Comparison of ENCODE assay signal across 9 mouse cellular contexts in genomic region chr12:109949231-109949965, GRCm38 (mm10).
A peak's percentile ranks its signal among the peaks of the same experiment; 100 is the strongest.
DNase-seq lines count a peak whose midpoint lies in the region; ATAC-seq and TF ChIP-seq lines count a peak whose summit lies in the region.
"Had no signal": no experiment of that assay in that cellular context is flagged by ENCODE, and none has a peak within 500 bp of the region (broad histone marks: within the 10 kb centered on the region; RNA-seq: fewer than 3 reads in every experiment).

No protein-coding gene starts in this region.

- no peaks in the 10 kb centered on the region for H3K36me3 ChIP-seq in kidney, embryonic 16.5 days (ENCODE audit: insufficient read depth, low read length)
- no peaks in the 10 kb centered on the region for H3K36me3 ChIP-seq in hindbrain, embryonic 15.5 days
- H3K36me3 ChIP-seq in neural tube, embryonic 14.5 days (ENCODE audit: control insufficient read depth, insufficient read depth, low read length): no peaks in the 10 kb centered on the region

- WGBS in kidney, embryonic 16.5 days: 74% methylated on average over 17 of the region's 17 CpGs
- WGBS in hindbrain, embryonic 15.5 days: 47% methylated on average over 17 of the region's 17 CpGs
- 61% methylated on average over 17 of the region's 17 CpGs for WGBS in neural tube, embryonic 14.5 days

- TF ChIP-seq CTCF in brain, embryonic 14.5 days (IDR thresholded peaks at IDR 0.05; ENCODE audit: borderline replicate concordance, extremely low read depth, insufficient read depth, insufficient read length): no peak

- no peak overlapping the region for H3K4me2 ChIP-seq in kidney, embryonic 16.5 days (replicated peaks; ENCODE audit: low read depth, low read length)
- H3K4me2 ChIP-seq in hindbrain, embryonic 15.5 days: no peak overlapping the region
- H3K4me2 ChIP-seq in neural tube, embryonic 14.5 days (ENCODE audit: low read depth, low read length): no peak overlapping the region

- DNase-seq in kidney, adult 9 months: no peak
- peak; percentile 79 for DNase-seq in brain, embryonic 14.5 days (ENCODE audit: low read depth)
- DNase-seq in gastrocnemius, adult 8-10 months (ENCODE audit: low spot score in 2 of 2): no peak
- no peak for DNase-seq in thymus, postnatal 14 days
- DNase-seq: cerebellum, adult 18-20 months had no signal

- no peaks in the 10 kb centered on the region for H3K27me3 ChIP-seq in kidney, embryonic 16.5 days (ENCODE audit: insufficient read depth, low read length)
- no peaks in the 10 kb centered on the region for H3K27me3 ChIP-seq in hindbrain, embryonic 15.5 days
- no peaks in the 10 kb centered on the region for H3K27me3 ChIP-seq in neural tube, embryonic 14.5 days (ENCODE audit: control insufficient read depth, insufficient read depth, low read length)

- no peak overlapping the region for H3K27ac ChIP-seq in kidney, embryonic 16.5 days (ENCODE audit: low read length)
- no peak overlapping the region for H3K27ac ChIP-seq in hindbrain, embryonic 15.5 days (replicated peaks)
- H3K27ac ChIP-seq in neural tube, embryonic 14.5 days (ENCODE audit: low read depth, low read length): no peak overlapping the region

- H3K9me3 ChIP-seq in kidney, embryonic 16.5 days (ENCODE audit: low read length): no peaks in the 10 kb centered on the region
- H3K9me3 ChIP-seq in hindbrain, embryonic 15.5 days: no peaks in the 10 kb centered on the region
- H3K9me3 ChIP-seq in neural tube, embryonic 14.5 days (ENCODE audit: control insufficient read depth, low read length): no peaks in the 10 kb centered on the region

- 0 out of 2 replicates have a peak, but pooled peaks have one; percentile 16 for ATAC-seq in kidney, embryonic 16.5 days (ENCODE audit: low FRiP score, low TSS enrichment)
- ATAC-seq in hindbrain, embryonic 15.5 days (ENCODE audit: low FRiP score, low read depth): peak; percentile 36; the same call in 1 of the 2 replicates
- ATAC-seq in neural tube, embryonic 14.5 days (ENCODE audit: low read depth): peak; percentile 41; the same call in 1 of the 2 replicates
- ATAC-seq in inflammation-experienced regulatory T-cells, adult 6 months: no peak

- no peaks in the 10 kb centered on the region; the same call in 1 of the 2 replicates for H3K4me1 ChIP-seq in kidney, embryonic 16.5 days (ENCODE audit: insufficient read depth, low read length)
- peaks cover 6% of the 10 kb centered on the region for H3K4me1 ChIP-seq in hindbrain, embryonic 15.5 days (replicated peaks)
- H3K4me1 ChIP-seq in neural tube, embryonic 14.5 days (ENCODE audit: control insufficient read depth, insufficient read depth, low read length): no peaks in the 10 kb centered on the region

- H3K4me3 ChIP-seq in kidney, embryonic 16.5 days (ENCODE audit: low read length): no peak overlapping the region
- no peak overlapping the region for H3K4me3 ChIP-seq in hindbrain, embryonic 15.5 days
- H3K4me3 ChIP-seq in neural tube, embryonic 14.5 days (ENCODE audit: low read depth, low read length): no peak overlapping the region

- no peak overlapping the region for H3K9ac ChIP-seq in kidney, embryonic 16.5 days (replicated peaks; ENCODE audit: low read length)
- no peak overlapping the region for H3K9ac ChIP-seq in hindbrain, embryonic 15.5 days
- no peak overlapping the region for H3K9ac ChIP-seq in neural tube, embryonic 14.5 days (replicated peaks; ENCODE audit: low read depth, low read length)

- TF ChIP-seq POLR2A in brain, embryonic 14.5 days (IDR thresholded peaks at IDR 0.05; ENCODE audit: borderline replicate concordance, extremely low read depth, insufficient read depth, insufficient read length, poor library complexity, severe bottlenecking): no peak
